Mouse (Mus musculus): ENCODE results near the gene Grm6.

Grm6 gene

DNA sequence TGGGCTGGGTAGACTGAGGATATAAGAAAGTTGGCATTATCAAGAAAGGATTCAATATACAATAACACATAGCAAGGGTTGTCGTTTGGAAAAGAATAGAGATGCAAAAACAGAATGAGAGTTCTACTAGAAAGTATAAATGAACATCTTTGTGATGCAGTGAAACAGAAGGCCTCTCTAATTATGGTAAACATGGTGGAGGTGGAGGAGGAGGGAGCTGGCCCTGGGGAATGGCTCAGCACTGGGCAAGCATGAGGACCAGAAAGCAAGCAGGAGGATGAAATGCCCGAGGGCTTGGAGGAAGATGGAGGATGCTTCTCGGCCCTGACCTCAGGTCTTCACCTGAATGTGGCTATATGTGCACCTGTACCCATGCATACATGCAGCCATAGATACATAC lies 64.0 kb downstream of the Grm6 start:
- DNase-seq (ENCODE audit: low spot score): no peak

Data from retina, embryonic 14.5 days (tissue).